Mouse (Mus musculus) heart, postnatal 0 days (tissue): ENCODE results near the gene 1700029I15Rik.

ENCODE experiments used
- CTCF ChIP-seq: IDR thresholded peaks from 2 replicates; pipeline ENCODE4 v1.5.1; 2016; ENCODE audit warnings: antibody characterized with exemption, control low read depth, low read depth
- EP300 ChIP-seq: IDR thresholded peaks from 2 replicates; pipeline ENCODE4 v1.6.1; 2016; ENCODE audit warnings: antibody characterized with exemption, low read depth

- TF ChIP-seq CTCF (no peak), EP300 (no peak)
These were observed 39.5 kb downstream of the 1700029I15Rik start for GRCm38 (mm10) chr2:92421723-92422387.
